Mouse (Mus musculus) thymus, adult 2 months (tissue): Measurements from ENCODE around the gene Pcp2.

Experiments used
- CTCF ChIP-seq: fragments of 200-500 bp; IDR thresholded peaks from 2 replicates; pipeline ENCODE4 v1.5.1; 2012; ENCODE audit warnings: mild to moderate bottlenecking, control low read depth, low read length, moderate library complexity, borderline replicate concordance; ENCODE audit not compliant: control insufficient read depth, poor library complexity, insufficient read depth; ENCODE audit errors: extremely low read depth
- POLR2A ChIP-seq: fragments of 200-500 bp; IDR thresholded peaks from 2 replicates; pipeline ENCODE4 v1.6.1; 2012; ENCODE audit warnings: mild to moderate bottlenecking, low read length, control low read depth, moderate library complexity; ENCODE audit not compliant: control insufficient read depth, poor library complexity, insufficient read depth; ENCODE audit errors: extremely low read depth

DNA sequence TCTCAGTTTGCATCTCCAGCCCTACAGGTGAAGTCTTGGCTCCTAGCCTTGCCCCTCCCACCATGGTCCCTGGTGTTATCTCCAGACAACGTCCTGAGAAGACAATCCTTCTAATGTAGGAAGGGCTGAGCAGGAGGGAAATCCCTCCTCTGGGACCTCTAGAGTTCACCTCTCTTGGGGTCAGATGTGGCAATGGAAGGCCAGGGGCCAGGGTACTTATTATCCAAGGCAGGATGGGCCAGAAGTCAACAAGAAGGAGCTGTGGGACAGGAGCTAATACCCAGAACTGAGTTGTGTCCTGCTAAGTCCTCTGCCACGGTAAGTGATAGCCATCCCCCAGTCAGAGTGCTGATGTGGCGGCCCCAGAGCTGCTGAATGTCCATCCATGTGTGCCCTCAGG lies 30.2 kb upstream of the Pcp2 start, which contains the start of gene Retn:
- TF ChIP-seq CTCF: no peak
- no peak for TF ChIP-seq POLR2A
